Mouse (Mus musculus): ENCODE results near the gene Tnip1.

GRCm38 (mm10) chr11:54975756-54976155, 13.0 kb upstream of the Tnip1 start:
- TF ChIP-seq CTCF (IDR thresholded peaks at IDR 0.05; ENCODE audit: borderline replicate concordance, insufficient read depth, low read length) (no peak), POLR2A (IDR thresholded peaks at IDR 0.05; ENCODE audit: low read depth, low read length) (no peak)
